Mouse (Mus musculus) CH12.LX (cell line): ENCODE measurements around the gene Zswim4. TPM values are rescaled to one million over a fixed set of nuclear protein-coding genes. Genes with fewer than 3 reads are reported as not detected.

Experiments used
- DNase-seq: peaks from one replicate; pipeline ENCODE4 v3.0.0-alpha.2; 2013; ENCODE audit errors: extremely low read depth
- H3K27ac ChIP-seq: 2 replicates; pipeline ENCODE4 v1.5.1; 2012; ENCODE audit warnings: low read depth, mild to moderate bottlenecking, control low read depth, moderate library complexity; ENCODE audit not compliant: insufficient read depth
- H3K27me3 ChIP-seq: replicated peaks from 2 replicates; pipeline ENCODE3; 2012; ENCODE audit warnings: inconsistent platforms
- H3K36me3 ChIP-seq, 2 experiments: replicated peaks in 1 of 2; 2 replicates each; pipeline versions ENCODE3 to v1.6.1; 2012; ENCODE audit warnings: inconsistent platforms in 1 of 2, low read length in 1 of 2, mild to moderate bottlenecking in 1 of 2, mixed read lengths in 1 of 2, moderate library complexity in 1 of 2; ENCODE audit not compliant: control insufficient read depth in 1 of 2, insufficient read depth in 1 of 2
- H3K4me1 ChIP-seq, 2 experiments: 2 replicates each; pipeline ENCODE4 v1.6.1; 2012; ENCODE audit warnings: inconsistent platforms in 1 of 2, moderate library complexity in 1 of 2; ENCODE audit not compliant: insufficient read depth in 2 of 2, control insufficient read depth in 1 of 2
- H3K4me2 ChIP-seq: 2 replicates; pipeline ENCODE4 v1.6.1; 2012; ENCODE audit warnings: low read depth, mild to moderate bottlenecking, control low read depth; ENCODE audit not compliant: poor library complexity, insufficient read depth, severe bottlenecking
- H3K4me3 ChIP-seq, 3 experiments: fragments of 150-350 bp in 1 of 3; sonication (generic) in 1 of 3; replicated peaks in 1 of 3; 2 replicates each; pipeline versions ENCODE3 to v1.5.1; 2011 to 2012; ENCODE audit warnings: low read depth in 2 of 3, low read length in 2 of 3, mild to moderate bottlenecking in 2 of 3, moderate library complexity in 2 of 3, control low read depth in 1 of 3, improper control_type of control experiment in 1 of 3, inconsistent platforms in 1 of 3, mixed read lengths in 1 of 3; ENCODE audit not compliant: poor library complexity in 1 of 3
- H3K79me2 ChIP-seq: replicated peaks from 2 replicates; pipeline ENCODE4 v1.6.1; 2012; ENCODE audit warnings: mild to moderate bottlenecking, moderate library complexity; ENCODE audit not compliant: control insufficient read depth, poor library complexity, insufficient read depth, severe bottlenecking; ENCODE audit errors: extremely low read depth
- H3K9ac ChIP-seq: 2 replicates; pipeline ENCODE4 v1.6.1; 2012; ENCODE audit warnings: low read depth, mild to moderate bottlenecking, control low read depth, moderate library complexity; ENCODE audit not compliant: insufficient read depth
- H3K9me3 ChIP-seq: replicated peaks from 2 replicates; pipeline ENCODE3; 2012; ENCODE audit warnings: low read length, inconsistent platforms, mixed read lengths
- BHLHE40 ChIP-seq: IDR thresholded peaks from 2 replicates; pipeline ENCODE4 v1.6.1; 2011; ENCODE audit warnings: mild to moderate bottlenecking, low read depth, low read length, improper control_type of control experiment
- CHD1 ChIP-seq: IDR thresholded peaks from 2 replicates; pipeline ENCODE4 v1.6.1; 2012; ENCODE audit warnings: low read depth, low read length, improper control_type of control experiment, inconsistent platforms
- CHD2 ChIP-seq: IDR thresholded peaks from 2 replicates; pipeline ENCODE4 v1.6.1; 2011; ENCODE audit warnings: low read length, improper control_type of control experiment
- CTCF ChIP-seq, 2 experiments: IDR thresholded peaks in 1 of 2; conservative IDR thresholded peaks in 1 of 2; 2 replicates each; pipeline ENCODE4 v1.5.1; 2011 to 2012; ENCODE audit warnings: low read depth in 2 of 2, low read length in 2 of 2, improper control_type of control experiment in 1 of 2, inconsistent platforms in 1 of 2, mild to moderate bottlenecking in 1 of 2, moderate library complexity in 1 of 2
- E2F4 ChIP-seq: IDR thresholded peaks from 2 replicates; pipeline ENCODE4 v1.6.1; 2011; ENCODE audit warnings: low read depth, low read length, improper control_type of control experiment; ENCODE audit not compliant: insufficient replicate concordance
- EP300 ChIP-seq: IDR thresholded peaks from 2 replicates; pipeline ENCODE4 v1.6.1; 2011; ENCODE audit warnings: low read length, improper control_type of control experiment
- GABPA ChIP-seq: IDR thresholded peaks from 2 replicates; pipeline ENCODE4 v1.6.1; 2012; ENCODE audit warnings: low read depth, low read length, improper control_type of control experiment, inconsistent platforms; ENCODE audit not compliant: insufficient replicate concordance
- IRF4 ChIP-seq: IDR thresholded peaks from 2 replicates; pipeline ENCODE4 v1.6.1; 2014; ENCODE audit warnings: low read depth, mild to moderate bottlenecking, inconsistent platforms, low read length, improper control_type of control experiment
- JUND ChIP-seq: conservative IDR thresholded peaks from 2 replicates; pipeline ENCODE4 v1.6.1; 2011; ENCODE audit warnings: low read depth, low read length, improper control_type of control experiment
- MAX ChIP-seq: IDR thresholded peaks from 2 replicates; pipeline ENCODE4 v1.6.1; 2011; ENCODE audit warnings: low read length, improper control_type of control experiment
- MAZ ChIP-seq: IDR thresholded peaks from 2 replicates; pipeline ENCODE4 v1.6.1; 2012; ENCODE audit warnings: low read depth, mild to moderate bottlenecking, inconsistent platforms, low read length, improper control_type of control experiment, moderate library complexity
- MEF2A ChIP-seq: IDR thresholded peaks from 2 replicates; pipeline ENCODE4 v1.6.1; 2014; ENCODE audit warnings: low read depth, mild to moderate bottlenecking, inconsistent platforms, low read length, improper control_type of control experiment, borderline replicate concordance
- NELFE ChIP-seq: IDR thresholded peaks from 2 replicates; pipeline ENCODE4 v1.6.1; 2011; ENCODE audit warnings: low read depth, low read length, improper control_type of control experiment
- NRF1 ChIP-seq: IDR thresholded peaks from 2 replicates; pipeline ENCODE4 v1.6.1; 2014; ENCODE audit warnings: low read depth, mild to moderate bottlenecking, inconsistent platforms, low read length, improper control_type of control experiment, moderate library complexity
- PAX5 ChIP-seq: IDR thresholded peaks from 2 replicates; pipeline ENCODE4 v1.6.1; 2012; ENCODE audit warnings: low read length, inconsistent platforms, mixed read lengths
- POLR2AphosphoS2 ChIP-seq: IDR thresholded peaks from 2 replicates; pipeline ENCODE4 v1.6.1; 2011; ENCODE audit warnings: low read depth, low read length, improper control_type of control experiment
- RAD21 ChIP-seq: IDR thresholded peaks from 2 replicates; pipeline ENCODE4 v1.6.1; 2011; ENCODE audit warnings: low read depth, mild to moderate bottlenecking, low read length, improper control_type of control experiment, moderate library complexity
- RCOR1 ChIP-seq: conservative IDR thresholded peaks from 2 replicates; pipeline ENCODE4 v1.6.1; 2012; ENCODE audit warnings: low read depth, mild to moderate bottlenecking, inconsistent platforms, low read length, improper control_type of control experiment
- SIN3A ChIP-seq: IDR thresholded peaks from 2 replicates; pipeline ENCODE4 v1.6.1; 2012; ENCODE audit warnings: low read length, improper control_type of control experiment, inconsistent platforms
- SMC3 ChIP-seq: IDR thresholded peaks from 2 replicates; pipeline ENCODE4 v1.6.1; 2011; ENCODE audit warnings: low read depth, low read length, improper control_type of control experiment
- TBP ChIP-seq: conservative IDR thresholded peaks from 2 replicates; pipeline ENCODE4 v1.6.1; 2011; ENCODE audit warnings: low read depth, low read length, improper control_type of control experiment
- TCF12 ChIP-seq: IDR thresholded peaks from 2 replicates; pipeline ENCODE4 v1.6.1; 2014; ENCODE audit warnings: low read depth, mild to moderate bottlenecking, inconsistent platforms, low read length, improper control_type of control experiment
- UBTF ChIP-seq: IDR thresholded peaks from 2 replicates; pipeline ENCODE4 v1.6.1; 2012; ENCODE audit warnings: low read depth, mild to moderate bottlenecking, inconsistent platforms, low read length, improper control_type of control experiment, moderate library complexity
- USF1 ChIP-seq: IDR thresholded peaks from 2 replicates; pipeline ENCODE4 v1.6.1; 2014; ENCODE audit warnings: low read depth, mild to moderate bottlenecking, inconsistent platforms, low read length, improper control_type of control experiment
- USF2 ChIP-seq: conservative IDR thresholded peaks from 2 replicates; pipeline ENCODE4 v1.6.1; 2011; ENCODE audit warnings: low read depth, low read length, improper control_type of control experiment
- ZC3H11A ChIP-seq: IDR thresholded peaks from 2 replicates; pipeline ENCODE4 v1.6.1; 2012; ENCODE audit warnings: low read depth, mild to moderate bottlenecking, inconsistent platforms, low read length, improper control_type of control experiment
- ZKSCAN1 ChIP-seq: IDR thresholded peaks from 2 replicates; pipeline ENCODE4 v1.6.1; 2012; ENCODE audit warnings: low read depth, inconsistent platforms, low read length, improper control_type of control experiment, borderline replicate concordance
- ZMIZ1 ChIP-seq: IDR thresholded peaks from 2 replicates; pipeline ENCODE4 v1.6.1; 2012; ENCODE audit warnings: low read depth, mild to moderate bottlenecking, inconsistent platforms, low read length, improper control_type of control experiment
- dilution Hi-C: fragments of 300-500 bp; cut with MboI; formaldehyde crosslinking; loops from 2 replicates; pipeline ENCODE4 v1.14.3; 2020; ENCODE audit warnings: low sequenced_read_pairs; ENCODE audit not compliant: extremely low pct_unique_long_range_greater_than_20kb, extremely low pct_ligation_motif_present
- in situ Hi-C: fragments of 300-500 bp; cut with MboI; formaldehyde crosslinking; loops from 3 replicates; pipeline ENCODE4 v1.14.3; 2019; ENCODE audit warnings: low sequenced_read_pairs, low pct_ligation_motif_present, low pct_unique_long_range_greater_than_20kb, mixed read lengths
- polyA plus RNA-seq: library from polyadenylated mRNA; unstranded; fragments of >175 nt; gene quantifications from 2 replicates; pipeline ENCODE4 v1.2.1, GENCODE M21; 2012; ENCODE audit warnings: low read depth; ENCODE audit not compliant: insufficient read length
- total RNA-seq, 2 experiments: library from RNA; depleted of rRNA; stranded (reverse); fragments of 300-350 nt in 1 of 2; fragments of >200 nt in 1 of 2; gene quantifications; 2 replicates each; pipeline ENCODE4 v1.2.3; 2012 to 2014

Gene Zswim4
- total and polyA plus RNA-seq, 3 experiments, result 4.9 to 9.7 (median 9.1) TPM

GRCm38 (mm10) chr8:84183261-84184084 is 53.4 kb downstream of the Zswim4 start:
- peaks cover 4% of the 10 kb centered on the region for H3K9me3 ChIP-seq
- H3K79me2 ChIP-seq, result no peaks in the 10 kb centered on the region
- peaks cover 6% of the 10 kb centered on the region for H3K27me3 ChIP-seq
- no peaks in the 10 kb centered on the region for H3K36me3 ChIP-seq
- no peak for TF ChIP-seq ZMIZ1
- TF ChIP-seq CTCF (conservative IDR thresholded peaks at IDR 0.05 in 1 of 2, IDR thresholded peaks at IDR 0.05 in 1 of 2; ENCODE audit: low read depth in 2 of 2, low read length in 2 of 2), result no peak
- no peak for TF ChIP-seq MEF2A
- no peak for TF ChIP-seq E2F4
- no peak for TF ChIP-seq TCF12
- TF ChIP-seq EP300, result no peak
- TF ChIP-seq PAX5, result no peak
- TF ChIP-seq RAD21, result no peak
- no peak for TF ChIP-seq UBTF
- TF ChIP-seq ZKSCAN1, result no peak
- TF ChIP-seq BHLHE40, result no peak
- no peak for TF ChIP-seq CHD1
- no peak for TF ChIP-seq JUND
- TF ChIP-seq CHD2, result no peak
- no peak overlapping the region for H3K4me3 ChIP-seq
- H3K4me2 ChIP-seq, result no peak overlapping the region
- H3K4me1 ChIP-seq, result peaks cover 3 to 11% of the 10 kb centered on the region in 2 experiments; a peak in 2 of 4 replicates
- in situ Hi-C loops (loop anchor here (10.0 kb wide), 1 partner anchor 91 kb away; the partner anchor contains the start of gene Ccdc130), dilution Hi-C loops (no loop called here)
- no peak for DNase-seq
- no peak overlapping the region for H3K27ac ChIP-seq
- no peak overlapping the region for H3K9ac ChIP-seq

GRCm38 (mm10) chr8:84182833-84183232 is 54.0 kb downstream of the Zswim4 start:
- in situ Hi-C loops, result loop anchor here (10.0 kb wide), 1 partner anchor 92 kb away; the partner anchor contains the start of gene Ccdc130
- Histone ChIP-seq H3K4me2 (no peak overlapping the region), H3K9ac (no peak overlapping the region), H3K36me3 (no peaks in the 10 kb centered on the region), H3K27ac (no peak overlapping the region), H3K79me2 (no peaks in the 10 kb centered on the region), H3K9me3 (peaks cover 4% of the 10 kb centered on the region), H3K4me3 (no peak overlapping the region), H3K4me1 (peaks cover 3 to 10% of the 10 kb centered on the region in 2 experiments; a peak in 2 of 4 replicates), H3K27me3 (peaks cover 12% of the 10 kb centered on the region)
- DNase-seq, result no peak
- dilution Hi-C loops, result no loop called here
- TF ChIP-seq USF2, result no peak
- no peak for TF ChIP-seq IRF4
- TF ChIP-seq SIN3A, result no peak
- no peak for TF ChIP-seq ZMIZ1
- TF ChIP-seq GABPA, result no peak
- TF ChIP-seq NRF1, result no peak
- TF ChIP-seq PAX5, result no peak
- TF ChIP-seq NELFE, result no peak
- TF ChIP-seq TBP, result no peak
- TF ChIP-seq USF1, result no peak
- TF ChIP-seq MAZ, result no peak
- TF ChIP-seq CHD2, result no peak
- no peak for TF ChIP-seq ZC3H11A
- no peak for TF ChIP-seq POLR2AphosphoS2
- no peak for TF ChIP-seq MAX
- TF ChIP-seq RCOR1, result no peak
- TF ChIP-seq CTCF (conservative IDR thresholded peaks at IDR 0.05 in 1 of 2, IDR thresholded peaks at IDR 0.05 in 1 of 2; ENCODE audit: low read depth in 2 of 2, low read length in 2 of 2), result no peak
- no peak for TF ChIP-seq E2F4
- no peak for TF ChIP-seq CHD1
- no peak for TF ChIP-seq SMC3
